Comparison of ENCODE assay signal across 7 mouse cellular contexts in the genomic region with DNA sequence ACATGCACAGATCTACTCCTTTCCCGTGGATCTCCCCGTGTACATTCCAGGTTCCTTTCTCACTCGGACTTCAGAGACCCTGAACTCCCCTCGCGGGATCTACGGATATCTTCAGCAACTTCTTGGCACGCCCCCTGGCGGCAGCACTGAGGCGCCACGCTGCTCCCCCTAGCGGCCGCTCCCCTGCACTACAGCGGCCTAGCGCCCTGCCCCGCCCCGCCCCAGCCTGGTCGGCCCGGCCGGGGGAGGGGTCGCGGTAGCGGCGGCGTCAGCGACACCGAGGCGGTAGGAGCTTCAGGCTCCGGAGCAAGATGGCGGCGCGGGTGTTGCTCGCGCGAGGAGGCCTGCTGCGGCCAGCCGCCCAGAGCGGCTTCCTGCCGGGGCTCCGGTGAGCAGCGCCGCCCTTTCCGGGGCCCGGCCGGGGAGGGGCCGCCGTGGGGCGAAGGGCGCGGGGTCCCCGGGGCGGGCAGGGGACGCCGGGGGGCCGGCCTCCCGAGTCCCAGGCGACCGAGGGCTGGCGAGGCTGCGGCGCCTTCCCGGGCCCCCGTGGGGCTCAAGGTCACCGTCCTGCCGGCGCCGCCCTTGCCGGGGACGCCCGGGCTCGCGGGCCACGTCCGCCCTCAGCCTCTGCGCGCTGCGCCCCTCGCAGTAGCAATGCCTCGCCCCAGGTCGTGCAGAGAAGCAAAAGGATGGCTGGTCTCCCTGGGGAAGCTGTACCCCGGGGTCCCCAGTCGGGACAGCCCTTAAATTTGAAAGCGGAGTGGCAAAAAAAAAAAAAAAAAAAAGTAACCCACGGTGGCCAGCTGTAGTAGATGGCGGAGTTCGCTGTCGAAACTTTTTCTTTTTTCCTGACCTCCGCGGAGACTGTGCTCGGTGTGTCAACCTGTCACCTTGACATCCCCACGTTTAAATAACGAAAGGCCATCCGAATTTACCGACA. TPM values are rescaled to one million over a fixed set of nuclear protein-coding genes. Genes with fewer than 3 reads are reported as not detected.
A peak's percentile ranks its signal among the peaks of the same experiment; 100 is the strongest.
DNase-seq lines count a peak whose midpoint lies in the region; ATAC-seq and TF ChIP-seq lines count a peak whose summit lies in the region.

A gene (plus strand): TSS at position 230 of the 940 bp plus-strand sequence.

- peak; percentile 93 for DNase-seq in adrenal gland, postnatal 25 days
- DNase-seq in heart, adult 2 months, result peak; percentile 95 to 99
- DNase-seq in kidney, adult 8-10 months, result peak; percentile 91 to 92
- peak; percentile 89 to 98 for DNase-seq in spleen, postnatal 10 days (ENCODE audit: low spot score in 2 of 2)

- H3K27ac ChIP-seq in embryonic facial prominence, embryonic 13.5 days, result peak within 1 kb of the TSS; percentile 96
- H3K27ac ChIP-seq in heart, adult 2 months, result peak within 1 kb of the TSS; percentile 96
- peak within 1 kb of the TSS; percentile 96 for H3K27ac ChIP-seq in limb, embryonic 13.5 days
- peak within 1 kb of the TSS; percentile 93 for H3K27ac ChIP-seq in midbrain, embryonic 16.5 days (ENCODE audit: low read length)

- H3K27me3 ChIP-seq in embryonic facial prominence, embryonic 13.5 days, result no peaks in the 10 kb centered on the region
- no peaks in the 10 kb centered on the region for H3K27me3 ChIP-seq in heart, adult 2 months (ENCODE audit: control insufficient read depth, insufficient read depth, low read length)
- no peaks in the 10 kb centered on the region for H3K27me3 ChIP-seq in limb, embryonic 13.5 days
- no peaks in the 10 kb centered on the region for H3K27me3 ChIP-seq in midbrain, embryonic 16.5 days (ENCODE audit: control insufficient read depth, insufficient read depth, low read depth, low read length)

- H3K36me3 ChIP-seq in embryonic facial prominence, embryonic 13.5 days, result peaks cover 2% of the 10 kb centered on the region
- peaks cover 2% of the 10 kb centered on the region for H3K36me3 ChIP-seq in heart, adult 2 months (ENCODE audit: control insufficient read depth, insufficient read depth, low read length)
- H3K36me3 ChIP-seq in limb, embryonic 13.5 days, result peaks cover 3% of the 10 kb centered on the region
- 0 out of 2 replicates have a peak, but pooled peaks cover 1% of the 10 kb centered on the region for H3K36me3 ChIP-seq in midbrain, embryonic 16.5 days (ENCODE audit: control insufficient read depth, insufficient read depth, low read length)

- peak; percentile 69 for TF ChIP-seq POLR2A in heart, adult 2 months (IDR thresholded peaks at IDR 0.05; ENCODE audit: insufficient read depth, low read depth, low read length)

- intact Hi-C loops in heart, adult 2 months (cut with DNase I), result loop anchor here (1.0 to 10.0 kb wide), 3 partner anchors 10 to 220 kb away; a partner anchor contains a TSS

- peaks cover 44% of the 10 kb centered on the region for H3K4me1 ChIP-seq in embryonic facial prominence, embryonic 13.5 days
- peaks cover 6% of the 10 kb centered on the region for H3K4me1 ChIP-seq in heart, adult 2 months (ENCODE audit: control insufficient read depth, insufficient read depth, low read length)
- peaks cover 28% of the 10 kb centered on the region for H3K4me1 ChIP-seq in limb, embryonic 13.5 days
- H3K4me1 ChIP-seq in midbrain, embryonic 16.5 days (ENCODE audit: control insufficient read depth, insufficient read depth, low read length), result peaks cover 13% of the 10 kb centered on the region

- H3K9me3 ChIP-seq in embryonic facial prominence, embryonic 13.5 days, result no peaks in the 10 kb centered on the region
- H3K9me3 ChIP-seq in limb, embryonic 13.5 days, result no peaks in the 10 kb centered on the region
- no peaks in the 10 kb centered on the region for H3K9me3 ChIP-seq in midbrain, embryonic 16.5 days (replicated peaks; ENCODE audit: control insufficient read depth, low read length, poor library complexity, severe bottlenecking)

- H3K9ac ChIP-seq in embryonic facial prominence, embryonic 13.5 days, result peak within 1 kb of the TSS; percentile 92
- H3K9ac ChIP-seq in heart, adult 2 months (ENCODE audit: low read depth, low read length), result peak within 1 kb of the TSS; percentile 94
- peak within 1 kb of the TSS; percentile 94 for H3K9ac ChIP-seq in limb, embryonic 13.5 days
- H3K9ac ChIP-seq in midbrain, embryonic 16.5 days (ENCODE audit: low read depth, low read length), result peak within 1 kb of the TSS; percentile 97

- H3K4me2 ChIP-seq in embryonic facial prominence, embryonic 13.5 days, result peak within 1 kb of the TSS; percentile 62
- peak within 1 kb of the TSS; percentile 64 for H3K4me2 ChIP-seq in limb, embryonic 13.5 days (replicated peaks)
- H3K4me2 ChIP-seq in midbrain, embryonic 16.5 days (ENCODE audit: low read length), result peak within 1 kb of the TSS; percentile 63

- under 1% methylated on average over 74 of the region's 93 CpGs for WGBS in embryonic facial prominence, embryonic 13.5 days
- WGBS in heart, adult 2 months, result under 1% methylated on average over 83 of the region's 93 CpGs
- under 1% methylated on average over 73 of the region's 93 CpGs for WGBS in limb, embryonic 13.5 days
- under 1% methylated on average over 69 of the region's 93 CpGs for WGBS in midbrain, embryonic 16.5 days

- peak; percentile 91 for ATAC-seq in embryonic facial prominence, embryonic 13.5 days (ENCODE audit: insufficient number of reproducible peaks, insufficient read depth, low FRiP score, low TSS enrichment, low read depth)
- ATAC-seq in limb, embryonic 13.5 days (ENCODE audit: low FRiP score, low read depth), result peak; percentile 92
- ATAC-seq in midbrain, embryonic 16.5 days, result peak; percentile 94

- peak within 1 kb of the TSS; percentile 81 for H3K4me3 ChIP-seq in embryonic facial prominence, embryonic 13.5 days
- peak within 1 kb of the TSS; percentile 82 for H3K4me3 ChIP-seq in heart, adult 2 months
- H3K4me3 ChIP-seq in limb, embryonic 13.5 days, result peak within 1 kb of the TSS; percentile 83
- H3K4me3 ChIP-seq in midbrain, embryonic 16.5 days (ENCODE audit: low read depth, low read length), result peak within 1 kb of the TSS; percentile 85

- H3K79me2 ChIP-seq in heart, adult 2 months (replicated peaks; ENCODE audit: control insufficient read depth, insufficient read depth, low read length), result 0 out of 2 replicates have a peak, but pooled peaks cover 1% of the 10 kb centered on the region

- TF ChIP-seq CTCF in heart, adult 2 months (IDR thresholded peaks at IDR 0.05), result no peak

- 0 out of 2 replicates have a peak, but pooled peaks have one; percentile 59 for TF ChIP-seq EP300 in heart, adult 2 months (IDR thresholded peaks at IDR 0.05; ENCODE audit: insufficient read depth, low read depth, low read length)

RNA-seq across cellular contexts. Expression of the gene that starts here (rescaled TPM):
- 117 and 132 TPM in 2 replicates for total RNA-seq in adrenal gland, postnatal 25 days (2021)
- polyA plus RNA-seq in embryonic facial prominence, embryonic 13.5 days (2015; fragmentation: Nextera tagmentation; extraction: Ambion mirVana), result 112 and 113 TPM in 2 replicates
- 100 to 1,000 TPM; 785 to 948 TPM for total RNA-seq in heart, adult 2 months (2021)
- polyA plus RNA-seq in heart, adult 2 months (2012; rRNA removed), result 462 and 670 TPM in 2 replicates
- polyA plus RNA-seq in limb, embryonic 13.5 days (2015; fragmentation: Nextera tagmentation; extraction: Ambion mirVana), result 119 and 130 TPM in 2 replicates
- 87.7 and 90.4 TPM in 2 replicates for polyA plus RNA-seq in midbrain, embryonic 16.5 days (2015; fragmentation: Nextera tagmentation; extraction: Ambion mirVana)

Comparison
In these comparisons a context has a peak if more than half of its experiments do, and no peak if none do; other contexts are left out.
1. Peak in every context shown above with its lines: DNase-seq, ATAC-seq, H3K4me3 ChIP-seq and H3K27ac ChIP-seq.